Mouse (Mus musculus): ENCODE measurements at regions not wholly inside any gene's neighbourhood (a gene's known extent, or its start where the extent isn't known, plus 50 kb on each side); places are given as distances from the start of the nearest gene placed in this dataset.
"Not testable (repeated sequence)": the region's sequence is repeated elsewhere in the genome, so short reads cannot be mapped to it uniquely, and the experiment has no call there.

- no peak for DNase-seq (ENCODE audit: low spot score in 2 of 2)
Measured at GRCm38 (mm10) chr4:114296380-114296779, 110.1 kb upstream of the Trabd2b start.

- not testable (repeated sequence) for DNase-seq (ENCODE audit: low spot score in 2 of 2)
Measured at GRCm38 (mm10) chr4:114298517-114298916, 108.0 kb upstream of the Trabd2b start.

- no peak for DNase-seq (ENCODE audit: low spot score in 2 of 2)
Measured at GRCm38 (mm10) chr4:114300390-114301012, 106.0 kb upstream of the Trabd2b start.

- no peak for DNase-seq (ENCODE audit: low spot score in 2 of 2)
Measured at GRCm38 (mm10) chr4:114304654-114305053, 101.9 kb upstream of the Trabd2b start.

GRCm38 (mm10) chr4:114307491-114307890 lies 99.0 kb upstream of the Trabd2b start:
- no peak for DNase-seq (ENCODE audit: low spot score in 2 of 2)

- DNase-seq (ENCODE audit: low spot score in 2 of 2), result peak in 1 of 2 experiments; percentile 6
Measured at GRCm38 (mm10) chr4:114308518-114308917, 98.0 kb upstream of the Trabd2b start.

- DNase-seq (ENCODE audit: low spot score in 2 of 2), result no peak
Measured at GRCm38 (mm10) chr4:114315051-114315450, 91.5 kb upstream of the Trabd2b start.

- DNase-seq (ENCODE audit: low spot score in 2 of 2), result no peak
Measured at GRCm38 (mm10) chr4:114315556-114315955, 91.0 kb upstream of the Trabd2b start.

- no peak for DNase-seq (ENCODE audit: low spot score in 2 of 2)
Measured at GRCm38 (mm10) chr4:114317076-114317475, 89.4 kb upstream of the Trabd2b start.

- no peak for DNase-seq (ENCODE audit: low spot score in 2 of 2)
Measured at GRCm38 (mm10) chr4:114320076-114320475, 86.4 kb upstream of the Trabd2b start.

- DNase-seq (ENCODE audit: low spot score in 2 of 2), result no peak
Measured at GRCm38 (mm10) chr4:114321516-114322339, 84.8 kb upstream of the Trabd2b start.

GRCm38 (mm10) chr4:114329978-114330377 lies 76.5 kb upstream of the Trabd2b start:
- no peak for DNase-seq (ENCODE audit: low spot score in 2 of 2)

GRCm38 (mm10) chr4:114331161-114331560 lies 75.4 kb upstream of the Trabd2b start:
- no peak for DNase-seq (ENCODE audit: low spot score in 2 of 2)

- no peak for DNase-seq (ENCODE audit: low spot score in 2 of 2)
Measured at GRCm38 (mm10) chr4:114334850-114335249, 71.7 kb upstream of the Trabd2b start.

- DNase-seq (ENCODE audit: low spot score in 2 of 2), result no peak
Measured at GRCm38 (mm10) chr4:114336029-114336746, 70.3 kb upstream of the Trabd2b start.

- DNase-seq (ENCODE audit: low spot score in 2 of 2), result no peak
Measured at GRCm38 (mm10) chr4:114336747-114337090, 69.8 kb upstream of the Trabd2b start.

GRCm38 (mm10) chr4:114339793-114340192 lies 66.7 kb upstream of the Trabd2b start:
- DNase-seq (ENCODE audit: low spot score in 2 of 2), result no peak

GRCm38 (mm10) chr4:114345154-114345553 lies 61.4 kb upstream of the Trabd2b start:
- no peak for DNase-seq (ENCODE audit: low spot score in 2 of 2)

GRCm38 (mm10) chr4:114346068-114346747 lies 60.3 kb upstream of the Trabd2b start:
- peak in 1 of 2 experiments; percentile 13 for DNase-seq (ENCODE audit: low spot score in 2 of 2)

GRCm38 (mm10) chr4:114346884-114347283 lies 59.6 kb upstream of the Trabd2b start:
- no peak for DNase-seq (ENCODE audit: low spot score in 2 of 2)

GRCm38 (mm10) chr4:114349601-114350000 lies 56.9 kb upstream of the Trabd2b start:
- no peak for DNase-seq (ENCODE audit: low spot score in 2 of 2)

GRCm38 (mm10) chr4:114351282-114351681 lies 55.2 kb upstream of the Trabd2b start:
- DNase-seq (ENCODE audit: low spot score in 2 of 2), result no peak
